ENCODE assay signal across 10 mouse cellular contexts in the genomic region with DNA sequence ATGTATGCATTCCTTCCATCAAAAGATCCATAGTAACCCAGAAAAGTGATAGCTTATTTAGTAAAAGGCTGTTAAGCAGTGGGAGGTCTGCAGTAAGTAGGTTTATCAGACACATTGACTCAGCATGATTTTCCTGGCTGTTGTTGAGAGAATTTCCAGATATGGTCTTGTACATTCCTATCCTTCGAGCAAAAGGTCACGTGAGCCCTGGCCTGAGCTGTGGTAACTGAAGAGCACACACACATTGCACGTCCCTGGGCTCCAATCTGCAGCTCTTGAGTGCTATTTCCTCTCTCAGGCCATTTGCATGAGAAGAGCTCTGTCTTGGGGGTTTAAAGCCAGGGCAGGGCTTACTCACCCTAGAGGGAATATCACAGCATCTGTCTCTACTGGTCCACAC.
A peak's percentile ranks its signal among the peaks of the same experiment; 100 is the strongest.
DNase-seq lines count a peak whose midpoint lies in the region; ATAC-seq lines count a peak whose summit lies in the region.
"Had no signal": no experiment of that assay in that cellular context is flagged by ENCODE, and none has a peak within 500 bp of the region (broad histone marks: within the 10 kb centered on the region; RNA-seq: fewer than 3 reads in every experiment).

No protein-coding gene starts in this region.

- H3K4me2 ChIP-seq in stomach, embryonic 15.5 days, result no peak overlapping the region
- H3K4me2 ChIP-seq: limb, embryonic 15.5 days had no signal

- peak; percentile 78 for ATAC-seq in stomach, embryonic 15.5 days (ENCODE audit: insufficient read depth, low FRiP score, low read depth)

- H3K36me3 ChIP-seq in stomach, embryonic 15.5 days, result no peaks in the 10 kb centered on the region
- H3K36me3 ChIP-seq in forebrain, embryonic 10.5 days (replicated peaks), result no peaks in the 10 kb centered on the region

- peak overlapping the region; percentile 21; the same call in 1 of the 2 replicates for H3K27ac ChIP-seq in stomach, embryonic 15.5 days
- no peak overlapping the region for H3K27ac ChIP-seq in forebrain, embryonic 10.5 days
- H3K27ac ChIP-seq: limb, embryonic 15.5 days had no signal

- peak; percentile 20 for DNase-seq in ovary, adult 18-20 months (ENCODE audit: low spot score)
- no peak for DNase-seq in ovary, postnatal 14 days (ENCODE audit: low spot score)
- DNase-seq in fibroblast of lung, adult 2 months (ENCODE audit: low read depth), result peak; percentile 75
- DNase-seq in kidney, postnatal 36 days, result peak; percentile 30 to 60
- DNase-seq in forebrain, embryonic 10.5 days (ENCODE audit: extremely low spot score, low spot score), result no peak
- no peak for DNase-seq in left cerebral cortex, adult 8-10 months (ENCODE audit: low spot score in 2 of 2)
- no peak for DNase-seq in cerebellum, postnatal 36 days
- DNase-seq: cerebellum, adult 9-10 months had no signal

- H3K27me3 ChIP-seq in stomach, embryonic 15.5 days (replicated peaks), result no peaks in the 10 kb centered on the region
- H3K27me3 ChIP-seq in forebrain, embryonic 10.5 days (ENCODE audit: poor library complexity, severe bottlenecking), result peaks cover 1% of the 10 kb centered on the region; the same call in 1 of the 2 replicates
- H3K27me3 ChIP-seq: limb, embryonic 15.5 days had no signal

- H3K9ac ChIP-seq in stomach, embryonic 15.5 days, result no peak overlapping the region
- H3K9ac ChIP-seq: limb, embryonic 15.5 days had no signal

- 0 out of 2 replicates have a peak, but pooled peaks cover 6% of the 10 kb centered on the region for H3K4me1 ChIP-seq in stomach, embryonic 15.5 days
- H3K4me1 ChIP-seq in forebrain, embryonic 10.5 days, result no peaks in the 10 kb centered on the region
- H3K4me1 ChIP-seq: limb, embryonic 15.5 days had no signal

- 16% methylated on average over 3 of the region's 3 CpGs for WGBS in stomach, embryonic 15.5 days
- WGBS in forebrain, embryonic 10.5 days, result 48% methylated on average over 3 of the region's 3 CpGs

- H3K9me3 ChIP-seq in stomach, embryonic 15.5 days, result no peaks in the 10 kb centered on the region
- no peaks in the 10 kb centered on the region for H3K9me3 ChIP-seq in forebrain, embryonic 10.5 days
- H3K9me3 ChIP-seq: limb, embryonic 15.5 days had no signal

- H3K4me3 ChIP-seq in stomach, embryonic 15.5 days (replicated peaks), result no peak overlapping the region
- H3K4me3 ChIP-seq in forebrain, embryonic 10.5 days, result no peak overlapping the region
- H3K4me3 ChIP-seq: limb, embryonic 15.5 days had no signal

Comparison
In these comparisons a context has a peak if more than half of its experiments do, and no peak if none do; other contexts are left out.
1. DNase-seq: peak in ovary, adult 18-20 months (single experiment), fibroblast of lung, adult 2 months (single experiment) and kidney, postnatal 36 days (2 of 2); none in ovary, postnatal 14 days (single experiment), forebrain, embryonic 10.5 days (single experiment), left cerebral cortex, adult 8-10 months (0 of 2) and cerebellum, postnatal 36 days (0 of 2).